ENCODE assay signal across 9 mouse cellular contexts in genomic region chr11:98328371-98329069, GRCm38 (mm10). TPM values are rescaled to one million over a fixed set of nuclear protein-coding genes. Genes with fewer than 3 reads are reported as not detected.
A peak's percentile ranks its signal among the peaks of the same experiment; 100 is the strongest.
DNase-seq lines count a peak whose midpoint lies in the region; ATAC-seq and TF ChIP-seq lines count a peak whose summit lies in the region.
"Had no signal": no experiment of that assay in that cellular context is flagged by ENCODE, and none has a peak within 500 bp of the region (broad histone marks: within the 10 kb centered on the region; RNA-seq: fewer than 3 reads in every experiment).

No protein-coding gene starts in this region.

- no peaks in the 10 kb centered on the region for H3K9me3 ChIP-seq in hindbrain, embryonic 15.5 days

- intact Hi-C loops in left cerebral cortex, adult 2 months (cut with DNase I): no loop called here

- peak overlapping the region; percentile 63 for H3K4me3 ChIP-seq in left cerebral cortex, adult 2 months
- H3K4me3 ChIP-seq in cortical plate, adult 2 months (ENCODE audit: insufficient read depth, low read length): peak overlapping the region; percentile 93
- peak overlapping the region; percentile 46 for H3K4me3 ChIP-seq in hindbrain, embryonic 15.5 days

- ATAC-seq in hindbrain, embryonic 15.5 days (ENCODE audit: low FRiP score, low read depth): no peak

- peak overlapping the region; percentile 61 for H3K9ac ChIP-seq in hindbrain, embryonic 15.5 days

- peak overlapping the region; percentile 55 for H3K4me2 ChIP-seq in hindbrain, embryonic 15.5 days

- no peaks in the 10 kb centered on the region for H3K36me3 ChIP-seq in hindbrain, embryonic 15.5 days

- WGBS in hindbrain, embryonic 15.5 days: under 1% methylated on average over 50 of the region's 56 CpGs

- DNase-seq in left cerebral cortex, adult 2 months (ENCODE audit: extremely low spot score in 1 of 2, low spot score in 2 of 2): no peak
- no peak for DNase-seq in left cerebral cortex, adult 11 months (ENCODE audit: low spot score)
- DNase-seq in neural tube, embryonic 10.5 days (ENCODE audit: extremely low spot score, low spot score): peak; percentile 68
- no peak for DNase-seq in spleen, postnatal 36 days (ENCODE audit: low spot score in 2 of 2)
- DNase-seq in adipocyte (ENCODE audit: low spot score): no peak
- no peak for DNase-seq in frontal cortex, postnatal 36 days (ENCODE audit: low spot score in 2 of 2)

- peak overlapping the region; percentile 96 for H3K27ac ChIP-seq in left cerebral cortex, adult 2 months
- peak overlapping the region; percentile 93 for H3K27ac ChIP-seq in cortical plate, adult 2 months (ENCODE audit: insufficient read depth, low read length)
- peak overlapping the region; percentile 87 for H3K27ac ChIP-seq in hindbrain, embryonic 15.5 days (replicated peaks)

- no peak for TF ChIP-seq CTCF in left cerebral cortex, adult 2 months (IDR thresholded peaks at IDR 0.05)
- no peak for TF ChIP-seq CTCF in cortical plate, adult 2 months (IDR thresholded peaks at IDR 0.05; ENCODE audit: extremely low read depth, insufficient read depth, low read length)

- no peak for TF ChIP-seq POLR2A in cortical plate, adult 2 months (IDR thresholded peaks at IDR 0.05; ENCODE audit: extremely low read depth, insufficient read depth, low read length)

- H3K27me3 ChIP-seq in hindbrain, embryonic 15.5 days: peaks cover 76% of the 10 kb centered on the region

- peaks cover 2% of the 10 kb centered on the region; the same call in 1 of the 2 replicates for H3K4me1 ChIP-seq in cortical plate, adult 2 months (ENCODE audit: control insufficient read depth, insufficient read depth, low read length)
- H3K4me1 ChIP-seq in hindbrain, embryonic 15.5 days (replicated peaks): peaks cover 29% of the 10 kb centered on the region

RNA-seq across cellular contexts. Expression of gene Neurod2, which starts 0.9 kb away (rescaled TPM):
- 10 to 100 TPM; 70.2 to 76.3 TPM for total RNA-seq in left cerebral cortex, adult 2 months (2021)
- 45.0 and 57.2 TPM in 2 replicates for polyA plus RNA-seq in cortical plate, adult 2 months (2012; rRNA removed)
- polyA plus RNA-seq in hindbrain, embryonic 15.5 days (2015; fragmentation: Nextera tagmentation; extraction: Ambion mirVana): 20.9 and 28.6 TPM in 2 replicates
- polyA plus RNA-seq: spleen, adult 2 months had no signal

RNA-seq across cellular contexts. Expression of gene Ppp1r1b, which starts 19.7 kb away (rescaled TPM):
- total RNA-seq in left cerebral cortex, adult 2 months (2021): 100 to 1,000 TPM; 146 to 208 TPM
- 127 and 322 TPM in 2 replicates for polyA plus RNA-seq in cortical plate, adult 2 months (2012; rRNA removed)
- 6.1 and 6.9 TPM in 2 replicates for polyA plus RNA-seq in hindbrain, embryonic 15.5 days (2015; fragmentation: Nextera tagmentation; extraction: Ambion mirVana)

RNA-seq across cellular contexts. Expression of gene Stard3, which starts 29.6 kb away (rescaled TPM):
- 10 to 100 TPM; 35.7 to 42.4 TPM for total RNA-seq in left cerebral cortex, adult 2 months (2021)
- 63.2 and 70.8 TPM in 2 replicates for polyA plus RNA-seq in cortical plate, adult 2 months (2012; rRNA removed)
- 36.5 and 40.3 TPM in 2 replicates for polyA plus RNA-seq in hindbrain, embryonic 15.5 days (2015; fragmentation: Nextera tagmentation; extraction: Ambion mirVana)

RNA-seq across cellular contexts. Expression of gene Tcap, which starts 55.1 kb away (rescaled TPM):
- 1 to 10 TPM; 8.7 to 10.0 TPM for total RNA-seq in left cerebral cortex, adult 2 months (2021)
- polyA plus RNA-seq in cortical plate, adult 2 months (2012; rRNA removed): 13.6 and 17.7 TPM in 2 replicates
- polyA plus RNA-seq in hindbrain, embryonic 15.5 days (2015; fragmentation: Nextera tagmentation; extraction: Ambion mirVana): 0.39 TPM in 1 of 2 replicates, not detected in the other

RNA-seq across cellular contexts. Expression of gene Pnmt, which starts 57.7 kb away (rescaled TPM):
- total RNA-seq in left cerebral cortex, adult 2 months (2021): under 1 TPM in 1 of 2 experiments, not detected in 1; 0.51 TPM
- polyA plus RNA-seq in cortical plate, adult 2 months (2012; rRNA removed): 0.13 and 0.40 TPM in 2 replicates
- 3.7 and 4.0 TPM in 2 replicates for polyA plus RNA-seq in hindbrain, embryonic 15.5 days (2015; fragmentation: Nextera tagmentation; extraction: Ambion mirVana)
- polyA plus RNA-seq: spleen, adult 2 months had no signal

Comparison
In these comparisons a context has a peak if more than half of its experiments do, and no peak if none do; other contexts are left out.
1. RNA of gene Ppp1r1b, which starts 19.7 kb away (polyA plus RNA-seq): 127 to 322 TPM in cortical plate, adult 2 months; 6.1 to 6.9 TPM in hindbrain, embryonic 15.5 days; every median in the first group is over 10 times any median in the second.
2. Peak in every context shown above with its lines, with median percentiles within 50 percentile points of each other: H3K27ac ChIP-seq and H3K4me3 ChIP-seq.